Mouse (Mus musculus) ZHBTc4 (cell line): ENCODE measurements around the gene Capn10.

Experiments
- DNase-seq: peaks from one replicate; pipeline ENCODE4 v3.0.0-alpha.2; 2011; ENCODE audit warnings: low read depth, low spot score

Gene Capn10

DNA sequence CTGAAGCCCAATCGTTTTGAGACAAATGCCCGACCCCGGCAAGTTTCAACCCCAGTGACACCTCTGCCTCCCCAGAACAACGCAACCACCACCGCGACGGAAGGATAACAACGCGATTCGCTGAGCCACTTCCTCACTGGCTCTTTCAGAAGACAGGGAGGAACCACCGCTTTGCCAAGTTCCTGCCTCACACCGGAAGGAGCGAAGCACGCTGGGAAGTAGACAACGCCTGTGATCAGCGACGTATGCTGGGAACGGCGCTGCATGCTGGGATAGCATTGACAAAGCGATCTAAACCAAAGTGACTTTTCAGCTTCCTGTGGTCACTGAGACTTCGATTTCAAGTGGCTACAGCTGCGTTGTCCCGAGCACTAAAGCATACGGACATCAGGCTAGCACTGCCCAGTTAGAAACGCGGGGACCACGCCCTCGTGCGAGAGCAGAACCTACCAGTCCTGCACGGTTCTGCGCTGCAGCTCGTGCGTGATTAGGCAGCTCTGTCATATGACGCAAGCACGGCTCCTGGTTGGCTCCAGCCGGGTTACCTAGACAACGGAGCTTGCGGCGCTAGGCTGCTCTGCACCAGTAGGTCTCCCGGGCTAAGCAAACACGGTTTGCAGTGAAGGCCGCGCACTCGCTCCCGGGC lies at the start of gene Capn10:
Gene Capn10, plus strand, starts transcription at position 195 of the 646 bp plus-strand sequence.
- peak; percentile 98 for DNase-seq

DNA sequence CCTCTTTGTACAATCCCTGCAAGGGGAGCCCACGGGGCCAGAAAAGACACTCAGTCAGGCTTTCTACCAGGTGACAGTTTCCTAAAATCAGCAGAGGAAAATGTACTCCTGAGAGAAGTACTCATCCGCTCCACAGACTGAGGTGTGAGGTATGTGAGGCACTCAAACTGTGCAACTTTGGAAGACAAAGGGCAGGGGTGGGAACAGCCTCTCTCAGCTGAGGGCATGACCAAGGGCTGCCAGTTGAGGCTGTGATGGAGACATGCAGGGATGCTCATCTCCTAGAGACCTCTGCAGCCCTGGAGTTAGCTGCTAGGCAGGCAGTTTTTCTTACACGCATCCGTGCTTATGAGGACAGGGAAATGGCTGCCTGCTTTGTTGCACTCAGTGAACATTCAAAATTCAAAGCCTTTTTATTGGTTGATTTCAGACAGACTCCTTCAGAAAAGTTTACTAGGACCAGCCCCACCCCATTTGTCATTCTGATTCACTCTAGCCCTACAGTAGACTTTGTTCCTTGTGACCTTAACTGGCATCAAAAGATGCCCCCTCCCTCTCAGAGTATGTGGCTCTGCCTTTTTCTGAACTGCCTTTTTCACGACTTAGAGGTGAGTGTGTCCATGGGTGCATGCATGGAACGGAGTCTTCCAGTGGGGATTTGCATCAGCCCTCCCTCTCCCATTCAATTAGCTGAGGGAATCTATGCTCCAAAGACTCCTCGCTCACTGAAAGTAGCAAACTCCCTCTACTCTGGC lies 45.1 kb upstream of the Capn10 start:
- DNase-seq = peak; percentile 94

DNA sequence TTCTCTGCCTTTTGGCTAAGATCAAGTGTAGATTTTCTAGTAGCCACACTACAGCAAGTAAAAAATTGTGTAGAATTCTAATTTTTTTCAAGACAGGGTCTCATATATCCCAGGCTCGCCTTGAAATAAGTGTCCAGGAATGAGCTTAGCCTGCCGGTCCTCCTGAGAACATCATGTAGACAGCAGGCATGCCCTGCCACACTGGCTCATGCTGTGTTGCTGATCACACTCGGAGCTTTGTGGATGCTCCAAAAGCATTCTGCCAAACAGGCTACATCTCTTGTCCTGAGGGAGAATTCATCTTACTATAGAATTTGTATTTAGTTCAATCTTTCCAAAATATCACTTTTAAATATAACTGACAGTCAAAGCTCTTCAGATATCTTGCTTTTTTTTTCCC lies 41.4 kb upstream of the Capn10 start:
- DNase-seq = no peak

- DNase-seq = no peak
Measured at GRCm38 (mm10) chr1:92893896-92894295, 40.3 kb upstream of the Capn10 start.

DNA sequence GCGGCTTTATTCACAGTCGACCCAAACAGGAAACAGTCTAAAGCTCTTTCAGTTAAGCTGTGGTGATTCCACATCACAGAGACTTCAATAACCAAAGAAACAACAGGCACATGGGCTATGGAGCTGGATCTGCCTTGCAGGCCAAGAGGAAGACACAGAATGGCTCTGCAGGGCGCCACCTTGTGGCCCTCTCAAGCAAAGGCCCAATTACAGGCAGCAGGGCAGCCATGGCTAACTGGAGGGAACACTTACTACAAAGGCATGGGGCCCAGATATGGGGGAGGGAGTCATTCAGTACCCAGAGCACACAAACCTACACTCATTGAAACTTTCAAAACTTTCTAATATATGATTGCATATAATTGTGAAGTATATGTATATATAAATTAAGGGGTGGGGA lies 39.1 kb upstream of the Capn10 start:
- DNase-seq = peak; percentile 94

- peak; percentile 93 for DNase-seq
Measured at GRCm38 (mm10) chr1:92902786-92903185, 31.4 kb upstream of the Capn10 start, which contains the start of gene Ankmy1. Gene Ankmy1 (minus strand): TSS chr1:92902906.

- DNase-seq = no peak
Measured at GRCm38 (mm10) chr1:92903627-92904026, 30.5 kb upstream of the Capn10 start.

DNA sequence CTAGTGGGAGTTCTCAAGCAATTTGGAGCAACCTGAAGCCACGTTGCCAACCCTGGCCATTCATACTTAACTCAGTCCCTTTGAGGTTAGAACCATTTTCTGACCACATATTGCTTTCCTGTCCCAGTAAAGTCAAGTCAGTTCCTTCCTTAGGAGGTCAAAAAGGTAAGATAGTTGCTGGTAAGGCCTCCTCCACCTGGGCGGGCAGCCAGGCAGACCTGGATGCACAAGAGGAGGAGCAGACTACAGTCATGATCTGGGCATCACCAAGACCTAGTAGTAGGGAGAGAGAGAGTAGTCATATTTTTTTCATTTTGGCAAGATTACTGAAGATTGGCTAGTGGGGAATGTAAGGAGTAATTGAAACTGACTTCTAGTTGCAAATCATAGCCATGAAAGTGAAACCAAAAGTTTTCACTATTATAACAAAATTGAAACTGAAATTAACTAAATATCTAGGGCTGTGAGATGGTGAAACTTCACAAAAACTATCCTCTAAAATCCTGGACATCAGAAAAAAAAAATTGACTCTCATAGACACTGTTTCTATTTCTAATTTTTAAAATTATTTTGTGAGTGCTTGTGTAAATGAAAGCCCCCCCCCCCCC lies 28.4 kb upstream of the Capn10 start:
- DNase-seq = no peak

DNA sequence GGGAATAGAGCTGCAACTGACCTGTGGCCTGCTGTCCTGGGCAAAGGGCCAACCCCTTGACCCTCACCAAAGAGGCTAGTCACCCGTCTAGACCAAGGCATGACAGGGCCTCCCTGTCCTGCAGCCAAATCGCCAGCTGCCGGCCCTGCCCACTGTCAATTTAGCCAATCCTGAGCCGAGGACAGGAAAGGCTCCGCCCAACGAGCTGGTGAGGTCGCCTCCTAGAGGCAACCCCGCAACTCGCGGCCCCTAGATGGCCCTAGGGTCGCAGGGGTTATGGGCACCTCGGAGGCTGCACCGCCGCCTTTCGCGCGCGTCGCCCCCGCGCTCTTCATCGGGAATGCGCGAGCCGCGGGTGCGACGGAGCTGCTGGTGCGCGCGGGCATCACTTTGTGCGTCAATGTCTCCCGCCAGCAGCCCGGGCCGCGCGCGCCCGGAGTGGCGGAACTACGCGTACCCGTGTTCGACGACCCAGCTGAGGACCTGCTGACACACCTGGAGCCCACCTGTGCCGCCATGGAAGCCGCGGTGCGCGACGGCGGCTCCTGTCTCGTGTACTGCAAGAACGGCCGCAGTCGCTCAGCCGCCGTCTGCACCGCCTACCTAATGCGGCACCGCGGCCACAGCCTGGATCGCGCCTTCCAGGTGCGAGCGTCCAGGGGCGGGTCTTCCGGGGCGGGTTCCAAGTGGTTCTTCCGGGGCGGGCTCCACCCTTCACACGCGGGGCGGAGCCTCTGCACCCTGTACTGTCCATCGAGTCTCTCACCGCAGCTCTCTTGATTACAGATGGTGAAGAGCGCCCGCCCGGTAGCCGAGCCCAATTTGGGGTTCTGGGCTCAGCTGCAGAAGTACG lies 27.2 kb upstream of the Capn10 start, which contains the start of gene Dusp28:
Gene Dusp28, plus strand, starts transcription at position 203 of the 853 bp plus-strand sequence.
- peak; percentile 96 for DNase-seq

GRCm38 (mm10) chr1:92907632-92908360 lies 26.4 kb upstream of the Capn10 start:
- no peak for DNase-seq

DNA sequence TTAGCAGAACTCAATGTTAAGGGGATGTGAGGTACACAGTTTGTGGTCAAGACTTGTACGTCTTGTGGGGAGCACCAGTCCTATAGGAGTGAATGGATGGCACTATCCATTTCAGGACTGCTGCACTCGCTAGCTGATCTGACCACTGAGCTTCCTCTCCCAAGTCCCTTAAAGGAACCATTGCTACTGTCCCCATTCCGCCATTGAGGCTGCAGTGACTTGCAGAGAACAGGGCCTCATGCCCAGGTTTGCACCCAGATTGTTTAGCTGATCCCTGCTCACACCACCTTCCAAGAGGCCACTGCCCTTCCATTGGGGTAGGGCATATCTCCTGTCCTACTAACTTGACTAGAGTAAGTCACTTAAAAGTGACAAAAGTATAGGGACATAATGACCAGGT lies 25.5 kb upstream of the Capn10 start:
- DNase-seq = no peak

- peak; percentile 83 for DNase-seq
Measured at GRCm38 (mm10) chr1:92909068-92909467, 25.1 kb upstream of the Capn10 start.

- peak; percentile 81 for DNase-seq
Measured at GRCm38 (mm10) chr1:92910239-92910885, 23.8 kb upstream of the Capn10 start, which contains the start of gene Rnpepl1. Gene Rnpepl1 (plus strand): TSS chr1:92910783.

GRCm38 (mm10) chr1:92910925-92911720 lies 23.1 kb upstream of the Capn10 start:
- peak; percentile 71 for DNase-seq

DNA sequence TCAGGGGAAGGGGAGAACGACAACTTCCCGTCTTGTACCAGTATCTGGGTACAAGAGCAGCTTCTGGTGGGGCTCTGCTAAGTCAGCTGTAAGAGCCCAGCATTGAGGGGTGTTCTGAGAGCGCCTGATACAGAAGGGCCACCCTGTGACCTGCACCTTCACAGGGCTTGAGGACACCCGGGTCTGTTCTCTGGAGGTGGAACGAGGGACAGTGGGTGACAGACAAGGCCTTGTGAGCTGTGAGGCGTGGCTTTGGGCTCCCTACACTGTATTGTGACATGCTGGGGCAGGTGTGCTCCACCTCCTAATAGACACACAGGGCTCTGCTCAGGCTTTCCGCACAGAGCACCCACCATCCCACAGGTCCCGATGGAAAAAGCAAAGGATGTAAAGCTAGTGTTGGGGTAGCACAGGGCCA lies 22.4 kb upstream of the Capn10 start:
- DNase-seq = no peak

DNA sequence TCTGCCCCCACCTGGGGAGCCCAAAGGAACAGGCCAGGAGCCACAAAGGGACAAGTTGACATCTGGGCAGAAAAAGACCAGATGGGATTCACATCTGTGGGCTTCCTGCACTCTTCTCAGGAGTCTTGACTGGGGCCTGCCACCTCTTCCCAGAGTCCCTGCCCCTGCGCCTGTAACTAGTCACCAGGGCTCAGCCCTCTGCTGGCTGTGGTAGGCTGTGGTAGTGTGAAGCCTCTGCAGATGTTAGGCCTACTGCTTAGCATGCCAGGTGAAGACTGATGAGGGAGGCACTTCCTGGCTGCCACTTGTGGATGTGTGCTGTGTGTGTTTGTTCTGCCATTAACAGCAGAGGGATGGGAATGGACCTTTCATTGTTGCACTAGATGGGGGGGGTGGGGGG lies 21.9 kb upstream of the Capn10 start:
- peak; percentile 61 for DNase-seq

DNA sequence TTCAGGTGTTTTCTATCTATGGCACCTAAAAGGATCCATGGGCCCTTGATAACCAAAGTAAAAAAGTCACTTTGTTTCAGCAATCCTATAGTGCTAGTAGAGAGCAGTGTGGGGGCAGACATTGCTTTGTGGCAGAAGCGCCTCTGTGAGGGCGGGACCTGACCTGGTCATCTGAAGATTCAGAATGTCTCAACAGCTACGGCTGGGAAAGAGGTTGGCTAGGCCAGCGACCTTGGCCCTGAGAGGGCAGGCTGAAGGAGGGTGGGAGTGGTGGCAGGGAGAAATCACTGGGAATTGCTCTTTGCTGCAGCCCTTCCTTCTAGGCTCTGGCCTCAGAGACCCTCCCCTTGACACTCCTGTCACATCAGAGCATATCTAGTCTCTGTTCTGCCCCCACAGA lies 19.9 kb upstream of the Capn10 start:
- DNase-seq = no peak

DNA sequence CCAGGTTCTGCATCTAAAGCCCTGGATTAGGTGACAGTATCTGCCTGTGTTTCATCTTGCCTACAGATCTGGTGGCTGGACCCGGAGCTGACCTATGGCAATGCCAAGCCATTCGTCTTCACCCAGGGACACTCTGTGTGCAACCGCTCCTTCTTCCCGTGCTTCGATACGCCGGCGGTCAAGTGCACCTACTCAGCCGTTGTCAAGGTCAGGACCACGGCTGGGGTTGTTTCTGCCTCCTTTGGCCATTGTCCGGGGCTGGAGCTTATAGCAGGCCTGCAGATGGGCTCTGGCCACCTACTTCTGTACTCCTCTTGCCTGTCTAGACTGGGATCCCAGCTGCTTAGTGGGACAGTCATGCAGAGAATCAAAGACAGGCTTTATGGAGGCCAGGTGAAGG lies 19.2 kb upstream of the Capn10 start:
- no peak for DNase-seq

DNA sequence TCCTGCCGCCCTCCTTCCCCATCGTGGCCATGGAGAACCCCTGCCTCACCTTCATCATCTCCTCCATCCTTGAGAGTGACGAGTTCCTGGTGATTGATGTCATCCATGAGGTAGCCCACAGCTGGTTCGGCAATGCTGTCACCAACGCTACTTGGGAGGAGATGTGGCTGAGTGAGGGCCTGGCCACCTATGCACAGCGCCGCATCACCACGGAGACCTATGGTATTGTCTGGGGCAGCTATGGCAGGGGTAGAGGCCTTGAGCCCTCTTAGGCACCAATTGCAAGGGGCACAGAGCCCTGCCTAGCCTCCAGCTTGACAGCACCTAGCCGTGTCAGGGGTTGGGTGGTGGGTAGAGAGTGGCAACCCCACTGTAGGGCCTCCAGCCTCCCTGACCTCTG lies 17.5 kb upstream of the Capn10 start:
- no peak for DNase-seq

- DNase-seq = peak; percentile 88
Measured at GRCm38 (mm10) chr1:92919151-92919550, 15.0 kb upstream of the Capn10 start.
